Mouse (Mus musculus): ENCODE data around the gene Imp4.

Gene Imp4

DNA sequence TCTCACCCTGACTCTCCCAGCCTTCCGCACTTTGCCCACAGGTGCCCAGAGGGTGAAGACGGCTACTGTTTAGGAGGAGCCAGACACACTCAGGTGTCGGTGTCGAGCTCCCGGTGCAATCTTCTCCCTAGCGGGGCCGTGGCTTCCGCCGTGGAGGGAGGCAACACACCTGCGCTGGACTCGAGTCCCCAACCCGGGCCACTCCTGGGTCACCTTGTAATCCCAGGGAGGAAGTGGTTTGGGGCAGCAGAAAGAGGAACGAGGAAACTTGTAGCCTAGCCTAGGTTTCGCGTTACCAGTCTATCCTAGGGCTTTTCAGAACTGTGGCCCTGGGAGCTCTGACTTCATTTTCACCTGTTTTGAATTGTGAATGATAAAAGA lies 20.4 kb downstream of the Imp4 start:
- no peak for DNase-seq (ENCODE audit: low spot score)

DNA sequence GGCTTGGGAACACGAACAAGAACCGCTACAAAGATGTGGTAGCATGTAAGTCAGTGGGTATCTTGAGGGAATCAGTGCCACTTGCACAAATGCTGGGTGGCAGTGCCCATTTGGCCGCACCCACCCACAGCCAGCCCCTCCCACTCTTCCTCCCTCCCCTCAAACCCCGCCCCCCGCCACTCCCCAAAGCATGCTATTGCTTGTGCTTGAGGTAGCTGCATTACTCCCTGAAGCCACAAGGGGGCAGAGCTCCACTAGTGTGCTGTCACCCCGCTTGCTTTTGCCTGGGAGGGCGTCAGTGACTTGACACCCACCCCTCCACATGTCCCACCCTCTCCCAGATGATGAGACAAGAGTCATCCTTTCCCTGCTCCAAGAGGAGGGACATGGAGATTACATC lies 23.1 kb downstream of the Imp4 start:
- DNase-seq (ENCODE audit: low spot score): no peak

- DNase-seq (ENCODE audit: low spot score): no peak
These were observed 24.7 kb downstream of the Imp4 start for GRCm38 (mm10) chr1:34464310-34464817.

DNA sequence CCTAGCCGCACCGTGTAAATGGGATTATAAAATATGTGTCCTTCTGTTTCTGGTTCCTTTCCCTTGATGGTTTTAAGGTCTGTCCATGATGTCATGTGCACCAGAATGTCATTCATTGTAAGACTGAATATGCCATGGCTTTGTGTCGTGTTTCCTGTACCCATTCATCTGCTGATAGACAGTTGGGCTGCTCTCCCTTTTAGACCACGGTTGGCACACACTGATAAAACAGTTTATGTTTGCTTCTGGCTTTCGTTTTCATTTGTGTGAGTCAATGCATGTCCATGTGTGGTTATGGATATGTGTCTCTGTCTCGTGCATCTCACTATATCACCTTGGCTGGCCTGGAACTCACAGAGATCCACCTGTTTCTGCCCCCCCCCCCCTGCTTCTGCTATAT lies 25.8 kb downstream of the Imp4 start:
- no peak for DNase-seq (ENCODE audit: low spot score)

DNA sequence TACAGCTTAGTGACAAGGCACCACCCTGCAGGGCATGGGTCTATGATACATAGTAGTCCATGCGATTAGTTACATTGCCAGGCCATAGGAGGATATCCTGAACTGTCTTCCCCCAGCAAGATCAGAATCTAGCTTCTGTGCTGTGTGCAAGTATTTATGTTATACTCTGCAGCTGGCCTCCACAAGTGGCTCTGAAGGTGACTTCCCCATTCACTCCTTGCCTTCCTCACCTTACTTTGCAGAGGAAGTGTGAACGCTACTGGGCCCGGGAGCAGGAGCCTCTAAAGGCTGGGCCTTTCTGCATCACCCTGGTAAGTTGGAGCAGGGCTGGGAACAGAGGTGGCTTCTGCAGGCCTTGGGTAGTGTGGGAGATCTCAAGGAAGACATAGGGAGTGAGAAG lies 28.4 kb downstream of the Imp4 start:
- no peak for DNase-seq (ENCODE audit: low spot score)

- no peak for DNase-seq (ENCODE audit: low spot score)
These were observed 28.8 kb downstream of the Imp4 start for GRCm38 (mm10) chr1:34468500-34468899.

GRCm38 (mm10) chr1:34469801-34470200 lies 30.1 kb downstream of the Imp4 start:
- DNase-seq (ENCODE audit: low spot score): no peak

DNA sequence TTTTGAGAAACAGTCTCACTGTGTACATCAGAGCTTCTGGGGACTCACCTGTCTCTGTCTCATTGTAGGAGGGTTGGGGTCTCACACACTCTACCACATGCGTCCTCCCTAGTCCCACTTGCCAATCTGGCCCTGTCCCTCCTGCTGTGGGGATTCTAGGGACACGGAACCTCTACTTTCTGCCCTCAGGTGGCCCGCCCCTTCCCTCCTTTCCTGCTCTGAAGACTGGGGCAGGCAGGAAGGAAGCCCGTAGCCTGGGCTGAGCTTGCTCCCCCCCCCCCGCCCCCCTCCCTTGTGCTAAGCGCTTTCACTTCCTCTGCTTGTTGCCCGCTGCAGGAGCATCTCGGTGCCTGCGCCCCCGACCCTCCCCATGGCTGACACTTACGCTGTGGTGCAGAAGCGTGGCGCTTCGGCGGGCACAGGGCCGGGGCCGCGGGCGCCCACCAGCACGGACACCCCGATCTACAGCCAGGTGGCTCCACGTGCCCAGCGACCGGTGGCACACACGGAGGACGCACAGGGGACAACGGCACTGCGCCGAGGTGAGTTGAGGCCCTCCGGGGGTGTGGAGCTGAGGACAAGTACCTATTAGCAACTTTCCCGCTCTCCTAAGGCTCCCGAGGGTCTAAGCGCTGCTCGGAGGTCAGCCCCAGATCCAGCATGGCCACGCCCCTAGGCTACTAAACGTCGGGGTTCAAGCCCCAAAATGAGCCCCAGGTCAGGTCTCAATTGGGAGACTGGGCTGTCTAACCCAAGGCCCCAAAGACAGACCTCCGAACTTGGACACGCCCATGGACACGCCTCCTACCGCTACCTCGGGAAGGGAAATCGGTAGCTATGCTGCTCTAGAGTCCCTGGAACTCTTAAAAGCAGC lies 33.0 kb downstream of the Imp4 start:
- DNase-seq (ENCODE audit: low spot score): no peak

DNA sequence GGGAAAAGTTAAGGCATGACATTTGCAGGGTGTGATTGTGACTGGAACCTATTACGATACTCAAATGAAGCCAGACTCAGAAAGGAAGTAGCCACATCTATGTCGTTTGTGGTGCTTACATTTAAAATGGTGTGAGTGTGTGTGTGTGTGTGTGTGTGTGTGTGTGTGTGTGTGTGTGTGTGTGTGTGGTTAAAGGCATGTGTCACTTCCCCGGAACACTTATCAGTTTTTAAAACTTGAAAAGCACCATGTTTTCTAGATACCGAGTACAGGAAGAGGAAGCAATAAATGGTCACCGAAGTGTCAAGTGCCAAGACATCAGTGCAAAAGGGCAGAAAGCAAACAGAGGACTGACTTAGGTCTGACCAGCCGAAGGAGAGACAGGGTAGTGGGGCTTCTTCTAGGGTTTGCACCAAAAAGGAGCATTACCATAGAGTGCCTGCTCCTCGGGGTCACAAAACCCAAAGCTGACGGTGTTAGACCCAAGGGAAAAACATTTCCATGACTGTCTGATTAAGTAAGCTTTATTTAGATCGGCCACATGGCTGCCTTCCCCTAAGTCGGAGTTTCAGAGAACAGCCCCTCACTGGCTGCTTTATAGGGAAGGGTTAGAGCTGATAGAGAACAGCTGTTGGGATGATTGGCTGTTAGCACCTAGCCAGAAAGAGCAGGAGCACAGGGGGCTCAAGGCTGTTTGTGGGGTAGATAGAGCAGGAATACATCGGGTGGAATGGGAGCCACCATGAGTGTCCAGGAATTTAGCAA lies 39.4 kb downstream of the Imp4 start:
- DNase-seq (ENCODE audit: low spot score): no peak

- no peak for DNase-seq (ENCODE audit: low spot score)
These were observed 41.1 kb downstream of the Imp4 start for GRCm38 (mm10) chr1:34480801-34481200.

DNA sequence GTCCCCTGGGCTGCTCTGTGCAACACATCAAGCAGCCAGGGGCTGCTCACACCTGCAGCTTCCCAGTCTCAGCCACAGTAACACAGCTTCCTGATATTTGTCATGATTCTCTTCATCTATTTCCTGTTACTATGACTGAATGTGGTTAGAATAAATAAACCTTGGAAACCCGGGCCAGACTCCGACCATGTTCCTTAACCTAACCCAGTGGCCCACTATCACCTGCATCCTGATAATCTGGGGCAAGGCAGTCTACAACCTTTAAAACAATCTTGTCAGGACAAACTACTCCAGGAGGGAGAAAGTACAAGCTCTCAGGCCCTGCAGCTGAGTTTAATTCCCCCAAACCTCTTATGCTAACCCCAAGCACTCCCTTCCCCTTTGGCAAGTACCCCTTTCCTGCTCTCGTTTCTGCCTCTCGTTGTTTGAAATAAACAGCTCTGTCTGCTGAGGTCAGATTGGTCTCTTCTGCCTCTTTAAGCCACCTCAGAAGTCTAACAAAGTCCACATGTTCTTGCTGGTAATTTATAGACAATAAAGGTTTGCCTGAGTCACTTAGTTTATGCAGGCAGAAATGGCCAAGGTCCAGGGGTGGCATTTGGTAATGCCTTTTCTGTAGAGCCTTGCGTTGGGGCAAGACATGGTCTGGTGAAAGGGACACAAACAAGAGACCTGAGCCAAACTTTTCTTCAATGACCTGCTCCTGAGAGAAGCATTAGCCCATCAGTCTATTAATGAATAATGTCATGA lies 42.4 kb downstream of the Imp4 start:
- DNase-seq (ENCODE audit: low spot score): no peak

DNA sequence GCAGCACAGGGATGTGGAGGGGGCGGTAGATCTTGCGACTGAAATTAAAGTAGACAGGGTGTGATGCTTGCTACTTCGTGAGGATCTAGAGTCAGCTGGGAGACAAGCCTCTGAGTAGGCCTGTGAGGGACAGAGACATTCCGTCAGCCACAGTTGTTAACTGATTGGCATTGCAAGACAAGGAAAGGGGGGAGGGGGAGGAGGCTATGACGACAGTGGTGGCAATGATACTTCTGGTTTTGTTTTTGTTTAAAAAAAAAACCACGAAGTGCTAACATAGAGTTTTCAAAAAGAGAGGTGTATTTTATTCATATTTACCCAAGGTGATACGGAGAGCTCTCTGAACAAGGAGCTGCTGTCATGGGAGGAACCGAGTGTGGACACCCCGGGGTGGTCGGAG lies 44.8 kb downstream of the Imp4 start:
- DNase-seq (ENCODE audit: low spot score): no peak

DNA sequence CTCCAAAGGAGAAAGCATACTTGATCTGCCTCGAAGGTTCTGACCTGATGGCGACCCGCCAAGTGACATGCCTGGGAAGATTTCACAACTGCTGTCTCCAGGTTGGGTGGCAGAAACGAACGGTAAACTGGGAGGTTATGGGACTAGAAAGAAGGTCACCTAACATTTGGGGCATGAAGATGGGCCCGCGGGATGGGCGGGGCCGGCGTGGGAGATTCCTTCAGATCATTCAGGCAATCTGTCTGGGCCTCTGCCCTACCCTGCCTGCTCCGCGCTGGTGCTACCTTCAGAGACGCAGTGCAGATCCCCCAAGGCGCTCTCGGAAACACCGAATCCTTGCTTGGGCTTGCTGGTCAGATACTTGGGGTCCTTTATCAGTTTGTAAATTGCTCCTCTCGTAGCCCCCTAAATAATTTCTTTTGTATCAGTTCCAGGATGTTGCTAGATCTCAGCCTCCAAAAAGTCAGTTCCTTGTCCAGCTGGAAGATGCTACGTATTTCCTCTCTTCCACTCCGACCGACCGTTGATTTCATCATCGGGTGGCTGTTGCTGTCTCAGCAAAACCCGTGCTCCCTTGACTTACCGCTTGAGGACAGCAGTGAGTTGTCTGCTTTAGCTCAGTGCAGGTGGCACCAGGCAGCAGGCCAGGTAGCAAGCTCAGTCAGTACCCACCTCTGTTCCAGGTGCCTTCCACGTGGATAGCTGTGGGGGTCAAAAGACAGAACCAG lies 46.0 kb downstream of the Imp4 start:
- DNase-seq (ENCODE audit: low spot score): peak; percentile 32

DNA sequence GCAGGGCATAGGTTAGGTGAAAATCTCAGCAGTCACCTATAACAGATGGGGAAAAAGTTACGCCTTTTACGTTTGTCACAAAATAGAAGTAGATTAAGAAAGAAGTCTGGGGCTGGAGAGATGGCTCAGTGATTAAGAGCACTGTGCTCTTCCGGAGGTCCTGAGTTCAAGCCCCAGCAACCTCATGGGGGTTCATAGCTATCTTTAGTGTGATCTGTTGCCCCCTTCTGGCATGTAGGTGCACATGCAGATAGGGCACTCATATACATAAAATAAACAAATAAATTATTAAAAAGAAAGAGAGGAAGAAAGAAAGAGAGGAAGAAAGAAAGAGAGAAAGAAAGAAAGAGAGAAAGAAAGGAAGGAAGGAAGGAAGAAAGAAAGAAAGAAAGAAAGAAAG lies 47.7 kb downstream of the Imp4 start:
- DNase-seq (ENCODE audit: low spot score): no peak

DNA sequence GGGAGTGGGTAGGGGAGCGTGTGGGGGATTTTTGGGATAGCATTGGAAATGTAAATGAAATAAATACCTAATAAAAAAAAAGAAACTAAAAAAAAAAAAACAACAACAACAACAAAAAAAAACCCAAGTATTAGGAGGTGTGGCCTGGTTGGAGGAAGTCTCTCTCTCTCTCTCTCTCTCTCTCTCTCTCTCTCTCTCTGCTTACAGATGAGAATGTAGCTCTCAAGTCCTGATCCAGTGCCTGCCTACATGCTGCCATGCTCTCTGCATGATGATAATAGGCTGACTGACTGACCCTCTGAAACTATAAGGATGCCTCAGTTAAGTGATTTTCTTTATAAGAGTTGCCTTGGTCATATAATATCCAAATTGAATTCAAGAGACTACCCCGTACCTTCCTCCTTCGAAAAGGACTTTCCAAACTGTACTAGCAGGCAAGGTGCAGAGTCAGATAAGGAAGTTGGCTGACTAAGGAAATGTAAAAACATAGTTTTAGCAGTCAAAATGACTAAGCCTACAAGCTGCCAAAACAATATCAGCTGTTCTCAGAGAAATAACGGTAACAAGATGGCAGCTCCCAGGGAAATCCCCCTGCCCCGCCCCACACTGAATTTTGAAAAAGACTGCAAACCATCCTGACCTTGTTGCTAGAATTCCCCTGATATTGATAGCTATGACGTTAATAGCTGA lies 50.3 kb downstream of the Imp4 start:
- DNase-seq (ENCODE audit: low spot score): no peak

GRCm38 (mm10) chr1:34491480-34491879 lies 51.8 kb downstream of the Imp4 start:
- DNase-seq (ENCODE audit: low spot score): no peak

All from left cerebral cortex, adult 11 months (tissue).